Mouse (Mus musculus): ENCODE measurements around the gene Usp34.
"Not testable (repeated sequence)": the region's sequence is repeated elsewhere in the genome, so short reads cannot be mapped to it uniquely, and the experiment has no call there.

The Usp34 gene

DNA sequence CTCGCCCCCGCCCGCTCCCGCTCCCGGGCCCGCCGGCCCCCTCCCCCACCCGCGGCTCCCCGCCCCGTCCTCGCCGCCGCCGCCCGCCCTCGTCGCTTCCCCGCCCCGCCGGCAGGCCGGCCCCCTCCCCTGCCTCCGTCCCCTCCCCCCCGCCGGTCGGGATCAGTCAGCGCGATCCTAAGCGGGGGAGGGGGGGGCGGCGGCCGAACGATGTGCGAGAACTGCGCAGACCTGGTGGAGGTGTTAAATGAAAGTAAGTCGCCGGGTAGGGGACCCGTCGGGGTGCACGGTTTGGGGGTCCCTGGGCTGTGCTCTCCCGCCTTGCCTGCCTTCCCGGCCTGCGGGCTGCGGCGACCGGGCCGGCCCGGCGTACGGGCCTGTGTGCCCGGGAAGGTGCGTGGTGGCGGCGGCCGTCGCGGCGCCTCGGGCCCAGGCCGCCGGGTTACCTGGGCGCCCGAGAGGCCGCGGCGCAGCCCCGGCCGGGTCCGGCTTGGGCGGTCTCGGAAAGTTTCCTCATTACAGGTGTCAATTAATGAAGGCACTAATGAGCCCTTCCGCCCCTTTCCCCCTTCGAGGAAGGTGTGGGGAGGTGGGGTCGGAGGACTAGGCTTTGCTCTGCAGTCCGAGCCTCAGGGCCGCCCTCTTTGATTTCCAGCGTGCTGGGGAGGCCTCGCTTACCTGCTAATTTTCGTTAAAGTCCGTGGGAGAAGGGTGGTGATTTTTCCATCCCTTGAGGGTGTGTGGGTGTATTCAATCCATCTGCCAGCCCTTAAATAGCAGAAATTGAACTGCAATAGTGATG, at the start of gene Usp34:
Gene Usp34, plus strand, starts transcription at position 132 of the 802 bp plus-strand sequence.
- no peak for DNase-seq (ENCODE audit: extremely low read depth, low read depth, low spot score)

DNA sequence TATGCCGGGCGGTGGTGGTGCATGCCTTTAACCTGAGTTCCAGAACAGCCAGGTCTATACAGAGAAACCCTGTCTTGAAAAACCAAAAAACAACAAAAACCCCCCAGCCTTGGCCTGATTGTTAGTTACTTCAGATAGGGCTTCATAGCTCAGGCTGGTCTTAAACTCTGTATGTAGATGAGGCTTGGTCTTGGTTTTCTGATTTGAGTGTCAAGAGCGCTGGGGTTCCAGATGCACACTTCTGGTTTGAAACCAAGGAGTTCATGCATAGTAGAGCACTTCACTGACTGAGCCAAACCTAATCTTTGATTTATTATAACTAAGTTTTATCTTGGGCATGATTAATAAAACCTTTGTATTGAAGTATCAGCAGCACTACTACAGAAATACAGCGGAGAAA, 47.6 kb upstream of the Usp34 start:
- DNase-seq (ENCODE audit: extremely low read depth, low read depth, low spot score), result no peak

DNA sequence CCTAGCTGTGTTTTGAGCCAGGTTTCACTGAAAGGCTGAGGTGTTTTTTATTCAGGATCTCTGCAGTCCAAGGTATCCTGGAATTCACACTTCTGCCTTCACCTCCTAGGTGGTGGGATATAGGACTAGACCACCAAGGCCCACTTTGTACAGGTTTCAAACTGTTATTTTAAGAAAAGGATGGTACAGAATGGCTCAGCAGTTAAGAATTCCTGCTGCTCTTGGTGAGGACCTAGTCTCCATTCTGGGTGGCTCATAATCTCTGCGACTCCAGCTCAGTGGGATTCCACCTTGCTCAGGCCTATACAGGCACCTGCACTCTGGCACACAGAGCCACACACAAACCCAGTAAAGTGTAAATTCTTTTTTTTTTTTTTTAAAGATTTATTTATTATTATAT, 47.2 kb upstream of the Usp34 start:
- no peak for DNase-seq (ENCODE audit: extremely low read depth, low read depth, low spot score)

DNA sequence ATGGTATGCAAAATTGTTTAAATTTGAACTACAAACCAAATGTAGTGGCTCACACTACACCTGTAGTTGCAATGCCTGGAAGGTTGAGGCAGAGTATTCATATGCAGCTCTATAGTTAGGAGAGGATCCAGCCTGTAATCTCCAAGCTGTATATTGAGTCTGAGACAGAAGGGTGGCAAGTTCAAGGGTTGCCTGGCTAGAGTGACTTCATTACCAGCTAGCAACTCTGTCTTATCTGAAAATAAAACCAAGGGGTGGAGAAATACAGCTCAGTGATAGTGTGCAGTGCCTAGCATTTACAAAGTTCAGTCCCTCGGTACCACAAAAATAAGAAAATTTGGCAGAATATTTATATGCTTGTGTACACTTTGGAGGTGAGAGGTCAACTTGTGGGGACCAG, 46.5 kb upstream of the Usp34 start:
- DNase-seq (ENCODE audit: extremely low read depth, low read depth, low spot score), result no peak

DNA sequence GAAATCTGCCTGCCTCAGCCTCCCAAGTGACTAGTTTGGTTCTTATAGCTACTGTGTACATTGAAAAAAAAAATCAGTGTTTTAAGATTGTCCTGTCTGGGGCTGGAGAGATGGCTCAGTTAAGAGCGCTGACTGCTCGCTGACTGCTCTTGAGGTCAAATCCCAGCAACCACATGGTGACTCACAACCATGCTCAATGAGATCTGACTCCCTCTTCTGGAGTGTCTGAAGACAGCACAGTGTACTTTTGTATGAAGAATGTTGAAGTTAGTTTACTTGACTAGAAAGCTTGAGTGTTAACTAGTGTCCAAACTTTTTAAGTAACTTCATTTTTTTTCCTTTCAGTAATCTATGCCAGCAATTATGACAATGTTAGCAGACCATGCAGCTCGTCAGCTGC, 45.2 kb upstream of the Usp34 start:
- DNase-seq (ENCODE audit: extremely low read depth, low read depth, low spot score), result no peak

DNA sequence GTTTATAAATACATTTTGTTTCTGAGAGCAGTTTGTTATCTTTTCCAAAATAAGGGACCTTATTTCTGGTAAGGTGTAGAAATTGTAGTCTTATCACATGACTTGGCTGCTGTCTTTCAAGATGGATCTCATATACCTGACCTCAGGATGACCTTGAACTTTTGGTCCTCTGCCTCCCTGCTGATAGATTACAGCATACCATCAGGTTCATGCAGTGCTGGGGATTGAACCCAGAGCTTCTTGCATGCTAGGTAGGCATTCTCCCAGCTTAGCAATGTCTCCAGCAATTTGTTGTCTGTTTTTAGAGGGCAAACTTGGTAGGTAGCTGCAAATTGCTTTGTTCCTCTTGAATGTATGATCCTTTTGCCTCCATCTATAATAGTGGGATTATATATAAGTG, 41.7 kb upstream of the Usp34 start:
- DNase-seq (ENCODE audit: extremely low read depth, low read depth, low spot score), result no peak

DNA sequence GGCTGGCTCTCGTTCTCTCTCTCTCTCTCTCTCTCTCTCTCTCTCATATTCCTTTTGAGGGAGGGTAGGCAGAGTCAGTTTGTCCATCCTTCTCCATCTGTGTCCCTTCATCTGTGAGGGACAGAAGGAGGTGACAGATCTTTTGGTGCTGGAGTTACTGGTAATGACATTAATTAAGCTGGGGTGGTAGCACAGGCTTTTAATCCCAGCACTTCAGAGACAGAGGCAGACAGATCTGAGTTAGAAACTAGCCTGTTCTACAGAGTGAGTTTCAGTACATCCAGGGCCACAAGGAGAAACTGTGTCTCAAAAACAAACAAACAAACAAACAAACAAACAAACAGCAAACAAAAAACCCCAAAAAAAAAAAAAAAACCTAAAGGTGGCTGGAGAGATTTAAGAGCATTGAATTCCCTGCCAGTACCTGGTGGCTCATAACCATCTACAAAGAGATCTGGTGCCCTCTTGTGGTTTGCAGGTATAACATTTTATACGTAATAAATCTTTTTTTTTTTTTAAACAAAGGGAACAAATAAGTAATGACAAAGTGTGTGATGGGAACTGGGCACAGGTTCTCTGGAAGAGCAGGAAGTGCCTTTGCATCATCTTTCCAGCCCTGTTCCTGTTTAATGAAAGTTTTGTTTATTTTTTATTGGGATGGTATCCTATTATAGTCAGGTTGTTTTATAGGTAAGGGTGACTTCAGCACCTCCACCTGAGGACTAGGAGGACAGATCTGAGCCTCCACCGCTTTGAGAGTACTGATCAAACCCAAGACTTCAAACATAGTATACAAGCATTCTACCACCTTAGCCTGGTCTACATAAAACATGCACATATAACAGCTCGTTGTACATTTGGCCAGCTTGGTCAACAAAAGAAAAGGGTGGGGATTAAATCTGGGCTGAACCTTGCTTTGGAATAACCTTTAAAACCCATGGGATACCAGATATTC, 34.6 kb upstream of the Usp34 start:
- no peak for DNase-seq (ENCODE audit: extremely low read depth, low read depth, low spot score)

DNA sequence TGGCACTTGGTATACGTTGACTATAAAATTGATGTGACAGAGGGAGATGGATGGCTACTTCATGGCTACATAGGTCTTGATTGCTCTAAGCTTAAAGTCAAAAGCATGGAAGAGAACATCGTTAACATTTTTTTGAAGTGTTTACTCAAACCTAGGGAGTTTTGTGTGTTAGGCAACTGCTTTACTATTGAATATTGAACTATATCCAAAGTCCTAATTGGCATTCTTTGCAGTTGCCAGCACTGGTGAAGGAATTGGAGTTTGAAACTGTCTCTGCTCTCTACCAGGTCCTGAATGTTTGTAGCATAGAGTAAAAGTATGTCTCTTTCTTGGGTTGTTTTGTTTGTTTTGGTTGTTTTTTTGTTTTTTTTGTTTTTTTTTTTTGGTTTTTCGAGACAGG, 30.9 kb upstream of the Usp34 start:
- DNase-seq (ENCODE audit: extremely low read depth, low read depth, low spot score), result no peak

DNA sequence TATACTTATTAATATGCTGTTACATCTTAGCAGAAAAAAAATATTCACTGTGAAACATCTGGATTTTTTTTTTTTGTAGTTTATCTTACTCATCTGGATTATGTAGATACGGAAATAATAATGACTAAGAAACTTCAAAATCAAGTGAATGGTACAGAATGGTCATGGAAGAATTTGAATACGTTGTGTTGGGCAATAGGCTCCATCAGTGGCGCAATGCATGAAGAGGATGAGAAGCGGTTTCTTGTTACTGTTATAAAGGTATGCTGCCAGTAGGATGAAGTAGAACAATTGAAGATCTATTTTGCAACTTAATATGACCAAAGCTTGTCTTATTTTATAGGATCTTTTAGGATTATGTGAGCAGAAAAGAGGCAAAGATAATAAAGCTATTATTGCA, 22.2 kb upstream of the Usp34 start:
- no peak for DNase-seq (ENCODE audit: extremely low read depth, low read depth, low spot score)

DNA sequence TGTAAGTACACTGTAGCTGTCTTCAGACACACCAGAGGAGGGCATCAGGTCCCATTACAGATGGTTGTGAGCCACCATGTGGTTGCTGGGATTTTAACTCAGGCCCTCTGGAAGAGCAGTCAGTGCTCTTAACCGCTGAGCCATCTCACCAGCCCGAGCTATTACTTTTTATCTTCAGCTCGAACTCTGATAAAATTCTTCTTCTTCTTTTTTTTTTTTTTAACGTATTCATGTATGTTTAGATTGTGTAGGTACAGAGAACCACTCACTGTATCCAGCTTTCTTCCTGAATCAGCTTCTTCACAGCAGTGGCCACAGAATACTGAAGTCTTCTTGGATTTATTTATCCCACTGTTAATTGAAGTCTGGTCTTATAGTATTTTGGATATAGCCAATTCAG, 17.8 kb upstream of the Usp34 start:
- not testable (repeated sequence) for DNase-seq (ENCODE audit: extremely low read depth, low read depth, low spot score)

DNA sequence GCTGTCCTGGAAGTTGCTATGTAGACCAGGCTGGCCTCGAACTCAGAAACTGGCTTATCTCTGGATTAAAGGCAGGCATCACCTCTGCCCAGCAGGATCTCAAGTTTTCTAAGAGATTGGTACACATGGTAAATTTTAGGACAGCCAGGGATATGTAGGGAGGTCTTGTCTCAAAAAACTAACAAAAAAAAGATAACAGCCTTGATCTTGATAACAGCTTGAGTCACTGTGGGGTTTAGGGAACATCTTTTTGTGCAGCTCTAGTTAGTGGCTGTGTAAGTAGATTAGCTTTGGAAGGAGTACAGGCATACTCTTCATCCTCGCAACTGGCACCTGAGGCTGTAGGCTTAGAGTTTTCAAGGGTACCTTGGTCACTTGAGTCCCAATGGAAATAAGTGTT, 9.3 kb upstream of the Usp34 start:
- DNase-seq (ENCODE audit: extremely low read depth, low read depth, low spot score), result no peak

DNA sequence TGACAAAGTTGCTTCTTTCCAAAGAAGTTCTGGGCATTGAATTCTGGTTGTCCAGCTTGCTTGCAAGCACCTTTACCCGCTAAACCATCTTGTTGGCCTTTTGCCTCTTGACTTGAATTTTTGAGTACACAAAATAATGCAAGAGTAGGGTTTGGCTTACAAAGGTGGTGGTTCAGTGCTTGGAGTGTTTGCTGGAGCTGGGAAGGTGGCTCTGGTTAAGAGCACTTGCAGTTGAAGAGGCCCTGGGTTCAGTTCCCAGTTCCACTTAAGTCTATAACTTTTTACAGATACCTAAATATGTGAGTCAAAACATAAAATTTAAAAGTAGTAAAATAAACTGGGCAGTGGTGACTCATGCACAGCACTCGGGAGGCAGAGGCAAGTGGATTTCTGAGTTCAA, 8.4 kb upstream of the Usp34 start:
- no peak for DNase-seq (ENCODE audit: extremely low read depth, low read depth, low spot score)

DNA sequence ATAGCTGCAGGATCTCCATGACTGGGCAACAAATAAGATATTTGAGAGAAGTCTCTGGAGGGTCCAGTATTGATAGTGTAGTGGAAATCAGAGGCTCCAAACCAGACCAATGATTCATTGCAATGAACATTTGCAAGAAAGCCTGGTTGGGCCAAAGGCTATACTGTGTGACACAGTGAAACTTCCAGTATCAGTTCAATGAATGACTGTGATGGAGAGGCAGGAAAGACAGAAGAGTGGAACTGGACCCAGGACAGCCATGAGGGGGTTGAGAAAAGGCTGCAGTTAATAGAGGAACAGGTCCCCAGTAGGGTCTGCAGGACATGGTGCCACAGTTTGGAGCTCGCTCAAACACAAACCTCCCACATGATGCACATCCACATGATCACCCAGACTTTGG, 6.8 kb upstream of the Usp34 start:
- DNase-seq (ENCODE audit: extremely low read depth, low read depth, low spot score), result no peak

DNA sequence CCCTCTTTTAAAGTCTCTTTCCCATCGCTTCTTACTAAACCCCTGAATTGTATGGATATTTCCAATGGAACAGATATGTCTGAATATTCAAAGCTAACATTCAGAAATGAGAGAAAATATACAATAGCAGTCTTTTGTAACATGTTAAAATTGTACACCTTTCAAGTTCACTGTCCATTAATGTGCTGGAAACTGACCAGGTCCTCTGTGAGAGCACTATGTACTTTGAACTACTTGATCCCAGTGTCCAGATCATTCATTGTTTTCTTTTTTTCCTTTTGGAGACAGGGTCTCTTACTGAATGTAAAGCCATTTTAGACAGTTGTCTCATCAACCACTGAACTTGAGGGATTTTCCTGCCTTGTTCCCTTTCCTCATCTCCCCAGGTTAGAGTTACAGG, 3.6 kb upstream of the Usp34 start:
- DNase-seq (ENCODE audit: extremely low read depth, low read depth, low spot score), result no peak

DNA sequence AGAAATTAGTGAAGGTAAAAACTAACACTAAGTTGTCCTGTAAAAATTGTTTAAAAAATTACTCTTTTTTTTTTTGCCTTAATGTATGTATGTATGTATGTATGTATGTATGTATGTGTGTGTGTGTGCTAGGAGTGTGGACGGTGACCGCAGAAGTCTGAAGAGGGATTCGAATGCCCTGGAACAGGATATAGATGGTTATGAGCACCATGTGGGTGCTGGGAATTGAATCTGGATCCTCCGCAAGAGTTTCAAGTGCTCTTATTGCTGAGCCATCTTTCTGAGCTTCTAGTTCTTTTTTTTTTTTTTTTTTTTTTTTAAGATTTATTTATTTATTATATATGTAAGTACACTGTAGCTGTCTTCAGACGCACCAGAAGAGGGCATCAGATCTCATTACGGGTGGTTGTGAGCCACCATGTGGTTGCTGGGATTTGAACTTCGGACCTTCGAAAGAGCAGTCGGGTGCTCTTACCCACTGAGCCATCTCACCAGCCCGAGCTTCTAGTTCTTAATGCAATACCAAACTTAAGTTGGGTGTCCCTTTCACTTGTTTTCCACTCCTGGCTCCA, 1.5 kb upstream of the Usp34 start:
- not testable (repeated sequence) for DNase-seq (ENCODE audit: extremely low read depth, low read depth, low spot score)

DNA sequence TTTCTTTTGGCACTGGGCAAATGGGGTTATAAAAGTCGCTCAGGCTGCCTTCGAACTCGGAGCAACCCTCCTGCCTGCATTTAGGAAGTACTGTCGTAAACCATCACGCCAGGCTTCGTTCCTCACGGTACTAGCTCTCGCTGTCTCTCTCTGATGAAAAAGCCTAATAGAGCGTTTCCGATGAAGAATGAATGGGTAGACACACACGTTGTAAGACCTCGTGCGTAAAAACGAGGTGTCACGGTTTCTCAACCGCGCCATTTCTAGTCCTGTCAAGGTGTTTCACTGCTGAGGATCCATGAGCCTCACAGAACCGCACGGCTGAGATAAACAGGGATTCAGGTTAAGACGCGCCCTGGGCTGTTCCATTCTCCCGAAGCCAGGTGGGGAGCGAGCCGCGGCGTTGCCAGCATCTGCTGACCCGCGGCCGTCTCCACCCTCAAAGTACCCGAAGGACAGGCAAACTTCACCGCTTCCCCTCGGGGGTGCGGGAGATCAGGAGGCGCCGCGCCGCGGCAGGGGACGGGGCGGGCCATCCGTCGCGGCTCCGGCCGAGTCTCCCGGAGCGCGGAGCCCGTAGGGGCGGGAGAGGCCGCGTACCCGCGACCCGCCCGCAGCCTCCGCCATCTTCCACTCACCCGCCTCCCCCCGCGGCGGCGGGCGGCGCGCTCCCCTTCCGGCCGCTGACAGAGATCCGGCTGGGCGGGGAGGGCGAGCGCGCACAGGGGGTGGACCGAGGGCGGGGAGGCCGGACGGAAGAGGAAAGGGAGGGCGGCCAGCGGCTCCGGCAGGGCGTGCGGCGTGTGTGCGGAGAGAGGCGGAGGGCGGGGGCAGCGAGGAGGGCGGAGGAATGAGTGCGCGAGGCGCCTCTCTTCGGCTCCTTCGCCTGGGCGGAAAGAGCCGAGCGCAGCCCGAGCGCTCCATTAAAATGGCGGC, 754 bp upstream of the Usp34 start:
- DNase-seq (ENCODE audit: extremely low read depth, low read depth, low spot score), result no peak

DNA sequence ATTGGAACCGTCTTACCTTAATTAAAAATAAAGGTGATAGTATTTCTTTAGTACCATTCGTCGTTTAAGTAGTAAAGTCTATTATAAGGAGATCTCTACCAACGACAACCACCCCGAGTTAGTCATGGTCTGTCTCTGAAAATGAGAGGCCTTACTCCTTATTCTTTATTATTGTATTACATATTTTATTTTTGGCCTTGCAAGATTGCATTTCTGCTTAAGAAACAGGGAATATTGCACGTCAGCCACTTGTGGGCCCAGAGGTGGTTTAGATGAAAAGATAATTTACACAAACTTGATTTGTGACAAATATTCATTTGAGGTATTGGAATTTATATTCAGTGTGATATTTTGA, 848 bp downstream of the Usp34 start:
- no peak for DNase-seq (ENCODE audit: extremely low read depth, low read depth, low spot score)

DNA sequence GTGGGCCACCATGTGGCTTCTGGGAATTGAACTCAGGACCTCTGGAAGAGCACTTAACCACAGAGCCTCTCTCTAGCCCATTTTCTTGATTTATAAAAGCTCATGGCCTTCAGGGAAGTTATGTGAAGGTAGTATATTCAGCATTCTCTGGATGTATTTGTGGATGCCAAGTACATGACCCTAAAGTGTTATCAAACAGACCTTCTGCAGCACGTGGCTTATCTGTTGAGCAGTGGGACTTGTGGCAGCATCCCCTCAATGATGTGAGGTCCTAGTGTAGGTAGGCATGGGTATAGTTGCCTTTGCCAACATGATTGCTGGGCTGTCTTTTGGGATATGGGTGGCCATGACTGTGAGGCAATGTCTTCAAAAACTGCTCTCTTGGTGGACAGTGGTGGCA, 6.8 kb downstream of the Usp34 start:
- no peak for DNase-seq (ENCODE audit: extremely low read depth, low read depth, low spot score)

DNA sequence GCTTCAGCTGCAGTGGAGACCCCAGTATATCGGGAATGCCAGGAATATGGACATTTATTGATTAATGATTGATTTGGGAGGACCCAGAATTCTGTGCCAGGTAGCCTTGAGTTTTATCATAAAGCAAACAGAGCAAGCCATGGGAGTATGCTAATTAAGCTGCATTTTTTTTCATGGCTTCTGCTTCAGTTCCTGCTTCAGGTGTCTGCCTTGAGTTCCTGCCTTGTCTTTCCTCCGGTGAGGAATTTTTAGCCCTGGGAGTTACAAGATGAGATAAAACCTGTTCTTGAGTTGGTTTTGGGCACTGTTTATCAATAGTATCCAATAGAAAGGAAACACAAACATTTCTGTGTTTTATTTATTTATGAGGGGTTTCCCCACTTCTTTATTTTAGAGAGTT, 22.7 kb downstream of the Usp34 start:
- no peak for DNase-seq (ENCODE audit: extremely low read depth, low read depth, low spot score)

DNA sequence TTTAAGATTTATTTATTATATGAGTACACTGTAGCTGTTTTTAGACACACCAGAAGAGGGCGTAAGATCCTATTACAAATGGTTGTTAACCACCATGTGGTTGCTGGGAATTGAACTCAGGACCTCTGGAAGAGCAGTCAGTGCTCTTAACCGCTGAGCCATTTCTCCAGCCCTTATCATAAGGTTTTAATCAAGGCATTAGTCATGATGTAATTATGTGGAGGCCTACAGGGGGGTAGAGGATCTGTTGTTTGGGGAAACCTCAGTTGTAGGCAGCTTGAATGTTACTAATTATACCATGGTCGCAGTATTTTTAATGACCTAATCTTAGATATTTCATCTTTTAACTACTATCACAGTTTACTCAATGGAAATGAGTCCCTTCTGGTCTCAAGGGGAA, 25.4 kb downstream of the Usp34 start:
- no peak for DNase-seq (ENCODE audit: extremely low read depth, low read depth, low spot score)

DNA sequence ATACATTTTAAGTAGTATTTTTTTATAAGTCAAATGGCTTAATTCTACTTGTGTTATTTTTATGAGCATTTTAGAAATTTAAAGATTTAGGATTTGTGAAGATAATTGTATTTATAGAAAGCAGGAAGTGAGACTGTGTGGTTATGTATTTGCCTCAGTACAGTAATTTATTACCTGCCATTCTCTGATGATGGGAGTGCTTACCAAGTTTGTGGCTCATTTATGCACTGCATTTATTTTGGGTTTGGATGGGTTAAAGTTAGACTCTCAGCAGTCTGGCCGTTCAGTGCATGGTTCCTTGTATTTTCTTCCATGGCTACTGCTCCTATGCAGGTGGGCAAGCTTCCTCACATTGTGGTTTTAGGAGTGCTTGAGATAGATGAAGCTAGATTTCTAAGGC, 28.5 kb downstream of the Usp34 start:
- DNase-seq (ENCODE audit: extremely low read depth, low read depth, low spot score), result no peak
